Mouse (Mus musculus) neural tube, embryonic 13.5 days (tissue): ENCODE data around the gene Trp53rka. TPM values are rescaled to one million over a fixed set of nuclear protein-coding genes. Genes with fewer than 3 reads are reported as not detected.
"Not testable (repeated sequence)": the region's sequence is repeated elsewhere in the genome, so short reads cannot be mapped to it uniquely, and the experiment has no call there.

Experiments used
- ATAC-seq: fragments of 200-750 bp; cut with Nextera tagmentation; 2 replicates; pipeline ENCODE4 v1.8.0; 2017; ENCODE audit warnings: low read depth, mild to moderate bottlenecking, moderate TSS enrichment, moderate library complexity
- H3K27ac ChIP-seq: fragments of 300-500 bp; sonication (generic); replicated peaks from 2 replicates; pipeline ENCODE4 v1.5.1; 2015; ENCODE audit warnings: moderate library complexity, mild to moderate bottlenecking, inconsistent platforms
- H3K27me3 ChIP-seq: fragments of 300-500 bp; sonication (generic); 2 replicates; pipeline ENCODE4 v1.6.1; 2015; ENCODE audit warnings: mild to moderate bottlenecking, inconsistent platforms
- H3K36me3 ChIP-seq: fragments of 300-500 bp; sonication (generic); 2 replicates; pipeline ENCODE4 v1.6.1; 2015; ENCODE audit warnings: mild to moderate bottlenecking, inconsistent platforms
- H3K4me1 ChIP-seq: fragments of 300-500 bp; sonication (generic); replicated peaks from 2 replicates; pipeline ENCODE4 v1.6.1; 2015; ENCODE audit warnings: inconsistent platforms
- H3K4me2 ChIP-seq: fragments of 300-500 bp; sonication (generic); 2 replicates; pipeline ENCODE4 v1.6.1; 2015; ENCODE audit warnings: inconsistent platforms, mild to moderate bottlenecking, moderate library complexity
- H3K4me3 ChIP-seq: fragments of 300-500 bp; sonication (generic); 2 replicates; pipeline ENCODE4 v1.5.1; 2015; ENCODE audit warnings: mild to moderate bottlenecking, inconsistent platforms
- H3K9ac ChIP-seq: fragments of 300-500 bp; sonication (generic); 2 replicates; pipeline ENCODE4 v1.6.1; 2015; ENCODE audit warnings: moderate library complexity, mild to moderate bottlenecking, inconsistent platforms
- H3K9me3 ChIP-seq: fragments of 300-500 bp; sonication (generic); 2 replicates; pipeline ENCODE4 v1.6.1; 2016; ENCODE audit warnings: inconsistent platforms
- WGBS: fragments of 180-500 bp; shearing (Covaris S2); methylation state at CpG from one replicate; pipeline ENCODE4 v1.1.7; 2015; 5-methylcytosine and 5-hydroxymethylcytosine counted together
- polyA plus RNA-seq: library from polyadenylated mRNA; unstranded; fragments of >200 nt; fragmentation: Nextera tagmentation; extraction: Ambion mirVana; gene quantifications from 2 replicates; pipeline ENCODE4 v1.2.1, GENCODE M21; 2015

Gene Trp53rka
- polyA plus RNA-seq, result 34.8 and 38.0 TPM in 2 replicates

- Histone ChIP-seq H3K4me3 (peak within 1 kb of the TSS; percentile 73), H3K36me3 (peaks cover 29% of the 10 kb centered on the region), H3K27me3 (no peaks in the 10 kb centered on the region), H3K4me2 (peak within 1 kb of the TSS; percentile 82), H3K27ac (peak within 1 kb of the TSS; percentile 88), H3K9me3 (no peaks in the 10 kb centered on the region), H3K4me1 (peaks cover 26% of the 10 kb centered on the region), H3K9ac (peak within 1 kb of the TSS; percentile 88)
- peak; percentile 87 for ATAC-seq
- WGBS, result under 1% methylated on average over 83 of the region's 84 CpGs
Observed at GRCm38 (mm10) chr2:165492648-165493553, at the start of gene Trp53rka. Trp53rka (minus strand) TSS chr2:165493324.

GRCm38 (mm10) chr2:165540975-165541374, 47.9 kb upstream of the Trp53rka start:
- Histone ChIP-seq H3K4me3 (no peak overlapping the region), H3K4me1 (peaks cover 6% of the 10 kb centered on the region), H3K9me3 (no peaks in the 10 kb centered on the region), H3K27me3 (no peaks in the 10 kb centered on the region; the same call in 1 of the 2 replicates), H3K9ac (no peak overlapping the region), H3K27ac (no peak overlapping the region), H3K4me2 (no peak overlapping the region), H3K36me3 (no peaks in the 10 kb centered on the region)
- 92% methylated on average over 3 of the region's 3 CpGs for WGBS
- no peak for ATAC-seq

- H3K4me3 ChIP-seq, result no peak overlapping the region
- H3K36me3 ChIP-seq, result no peaks in the 10 kb centered on the region
- WGBS, result 41% methylated on average over 6 of the region's 6 CpGs
- peaks cover 17% of the 10 kb centered on the region; the same call in 1 of the 2 replicates for H3K4me1 ChIP-seq
- no peak overlapping the region for H3K27ac ChIP-seq
- no peaks in the 10 kb centered on the region for H3K9me3 ChIP-seq
- no peaks in the 10 kb centered on the region for H3K27me3 ChIP-seq
- no peak overlapping the region for H3K9ac ChIP-seq
- no peak overlapping the region for H3K4me2 ChIP-seq
- no peak for ATAC-seq
Observed at GRCm38 (mm10) chr2:165533789-165534188, 40.7 kb upstream of the Trp53rka start.

GRCm38 (mm10) chr2:165529106-165529505, 36.0 kb upstream of the Trp53rka start:
- no peak overlapping the region for H3K27ac ChIP-seq
- no peaks in the 10 kb centered on the region for H3K27me3 ChIP-seq
- no peak overlapping the region for H3K4me3 ChIP-seq
- H3K9me3 ChIP-seq, result no peaks in the 10 kb centered on the region
- H3K36me3 ChIP-seq, result no peaks in the 10 kb centered on the region
- peaks cover 8% of the 10 kb centered on the region; the same call in 1 of the 2 replicates for H3K4me1 ChIP-seq
- 20% methylated on average over 8 of the region's 8 CpGs for whole genome bisulfite sequencing
- H3K9ac ChIP-seq, result no peak overlapping the region
- peak; percentile 29; the same call in 1 of the 2 replicates for ATAC-seq
- H3K4me2 ChIP-seq, result no peak overlapping the region

- no peak overlapping the region for H3K4me3 ChIP-seq
- 0 out of 2 replicates have a peak, but pooled peaks cover 4% of the 10 kb centered on the region for H3K4me1 ChIP-seq
- H3K4me2 ChIP-seq, result no peak overlapping the region
- no peak for ATAC-seq
- H3K27me3 ChIP-seq, result no peaks in the 10 kb centered on the region
- H3K27ac ChIP-seq, result no peak overlapping the region
- H3K9me3 ChIP-seq, result no peaks in the 10 kb centered on the region
- H3K9ac ChIP-seq, result no peak overlapping the region
- no peaks in the 10 kb centered on the region for H3K36me3 ChIP-seq
- WGBS, result 62% methylated on average over 4 of the region's 4 CpGs
Observed at GRCm38 (mm10) chr2:165525609-165526008, 32.5 kb upstream of the Trp53rka start.

GRCm38 (mm10) chr2:165515178-165515728, 22.1 kb upstream of the Trp53rka start:
- WGBS, result 97% methylated on average over 20 of the region's 20 CpGs
- no peaks in the 10 kb centered on the region for H3K27me3 ChIP-seq
- no peak overlapping the region for H3K4me2 ChIP-seq
- H3K4me3 ChIP-seq, result no peak overlapping the region
- ATAC-seq, result no peak
- no peaks in the 10 kb centered on the region for H3K9me3 ChIP-seq
- peaks cover 33% of the 10 kb centered on the region for H3K4me1 ChIP-seq
- no peak overlapping the region for H3K9ac ChIP-seq
- no peak overlapping the region for H3K27ac ChIP-seq
- no peaks in the 10 kb centered on the region for H3K36me3 ChIP-seq

- H3K27me3 ChIP-seq, result no peaks in the 10 kb centered on the region; the same call in 1 of the 2 replicates
- no peaks in the 10 kb centered on the region for H3K9me3 ChIP-seq
- H3K9ac ChIP-seq, result no peak overlapping the region
- no peak overlapping the region for H3K4me3 ChIP-seq
- peak; percentile 64 for ATAC-seq
- peaks cover 33% of the 10 kb centered on the region for H3K4me1 ChIP-seq
- H3K4me2 ChIP-seq, result peak overlapping the region; percentile 16; the same call in 1 of the 2 replicates
- WGBS, result 20% methylated on average over 11 of the region's 11 CpGs
- H3K36me3 ChIP-seq, result no peaks in the 10 kb centered on the region
- H3K27ac ChIP-seq, result peak overlapping the region; percentile 34
Observed at GRCm38 (mm10) chr2:165512870-165513600, 19.9 kb upstream of the Trp53rka start.

GRCm38 (mm10) chr2:165512426-165512825, 19.3 kb upstream of the Trp53rka start:
- H3K4me2 ChIP-seq, result peak overlapping the region; percentile 16; the same call in 1 of the 2 replicates
- 19% methylated on average over 7 of the region's 7 CpGs for WGBS
- H3K4me1 ChIP-seq, result peaks cover 33% of the 10 kb centered on the region
- no peak overlapping the region for H3K9ac ChIP-seq
- no peaks in the 10 kb centered on the region; the same call in 1 of the 2 replicates for H3K27me3 ChIP-seq
- ATAC-seq, result peak; percentile 42; the same call in 1 of the 2 replicates
- H3K27ac ChIP-seq, result peak overlapping the region; percentile 34
- H3K4me3 ChIP-seq, result no peak overlapping the region
- no peaks in the 10 kb centered on the region for H3K36me3 ChIP-seq
- no peaks in the 10 kb centered on the region for H3K9me3 ChIP-seq

- ATAC-seq, H3K4me2 ChIP-seq, H3K9me3 ChIP-seq, H3K36me3 ChIP-seq, H3K27ac ChIP-seq, H3K27me3 ChIP-seq, H3K4me3 ChIP-seq, H3K9ac ChIP-seq: not testable (repeated sequence)
- 84% methylated on average over 4 of the region's 4 CpGs for WGBS
- peaks cover 33% of the 10 kb centered on the region for H3K4me1 ChIP-seq
Observed at GRCm38 (mm10) chr2:165511530-165511929, 18.4 kb upstream of the Trp53rka start.

GRCm38 (mm10) chr2:165510914-165511458, 17.9 kb upstream of the Trp53rka start:
- H3K4me2 ChIP-seq, H3K27ac ChIP-seq, H3K4me3 ChIP-seq, ATAC-seq, H3K9ac ChIP-seq, H3K36me3 ChIP-seq, H3K9me3 ChIP-seq, H3K27me3 ChIP-seq: not testable (repeated sequence)
- peaks cover 33% of the 10 kb centered on the region for H3K4me1 ChIP-seq
- WGBS, result 61% methylated on average over 2 of the region's 2 CpGs

GRCm38 (mm10) chr2:165510466-165510865, 17.3 kb upstream of the Trp53rka start:
- Histone ChIP-seq H3K9me3 (no peaks in the 10 kb centered on the region), H3K4me2 (no peak overlapping the region), H3K9ac (no peak overlapping the region), H3K27me3 (no peaks in the 10 kb centered on the region; the same call in 1 of the 2 replicates), H3K36me3 (no peaks in the 10 kb centered on the region), H3K4me1 (peaks cover 33% of the 10 kb centered on the region), H3K4me3 (no peak overlapping the region), H3K27ac (no peak overlapping the region)
- 42% methylated on average over 5 of the region's 5 CpGs for WGBS
- ATAC-seq, result no peak
